Mouse (Mus musculus) brain, embryonic 14.5 days (tissue): ENCODE measurements around the gene C1rl. TPM values are rescaled to one million over a fixed set of nuclear protein-coding genes. Genes with fewer than 3 reads are reported as not detected.
"Not testable (repeated sequence)": the region's sequence is repeated elsewhere in the genome, so short reads cannot be mapped to it uniquely, and the experiment has no call there.

Experiments
- DNase-seq: peaks from one replicate; pipeline ENCODE4 v3.0.0-alpha.2; 2011; ENCODE audit warnings: low read depth
- CTCF ChIP-seq: fragments of 200-500 bp; IDR thresholded peaks from 2 replicates; pipeline ENCODE4 v1.5.1; 2012; ENCODE audit warnings: inconsistent platforms, mild to moderate bottlenecking, moderate library complexity, borderline replicate concordance; ENCODE audit not compliant: insufficient read depth, insufficient read length; ENCODE audit errors: extremely low read depth
- POLR2A ChIP-seq: fragments of 200-500 bp; IDR thresholded peaks from 2 replicates; pipeline ENCODE4 v1.6.1; 2012; ENCODE audit warnings: mild to moderate bottlenecking, inconsistent platforms, borderline replicate concordance; ENCODE audit not compliant: poor library complexity, insufficient read depth, insufficient read length, severe bottlenecking; ENCODE audit errors: extremely low read depth
- polyA plus RNA-seq: library from polyadenylated mRNA; depleted of rRNA; stranded (reverse); fragments of >200 nt; gene quantifications from 2 replicates; pipeline ENCODE4 v1.2.3, GENCODE M21; 2012

Gene C1rl
- polyA plus RNA-seq, 1 experiment, result 0.10 TPM

DNA sequence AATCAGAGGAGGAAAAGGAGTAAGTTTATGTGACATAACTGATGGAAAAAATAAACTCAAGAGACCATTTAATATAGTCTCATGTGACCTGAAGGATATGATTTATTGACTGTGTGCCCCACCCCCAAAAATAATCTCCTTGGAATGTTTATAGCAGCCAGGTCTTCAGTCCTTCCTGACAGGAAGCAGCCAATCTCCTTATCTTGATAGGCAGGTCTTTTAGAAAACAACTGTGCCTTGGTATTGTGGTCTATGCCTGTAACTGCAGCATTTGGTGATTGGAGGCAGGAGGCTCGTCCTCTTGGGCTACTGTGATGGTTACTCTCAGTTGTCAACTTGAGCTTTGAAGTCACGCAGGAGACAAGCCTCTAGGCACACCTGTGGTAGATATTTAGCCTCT is 5.4 kb upstream of the C1rl start:
- TF ChIP-seq POLR2A (no peak), CTCF (no peak)
- no peak for DNase-seq

DNA sequence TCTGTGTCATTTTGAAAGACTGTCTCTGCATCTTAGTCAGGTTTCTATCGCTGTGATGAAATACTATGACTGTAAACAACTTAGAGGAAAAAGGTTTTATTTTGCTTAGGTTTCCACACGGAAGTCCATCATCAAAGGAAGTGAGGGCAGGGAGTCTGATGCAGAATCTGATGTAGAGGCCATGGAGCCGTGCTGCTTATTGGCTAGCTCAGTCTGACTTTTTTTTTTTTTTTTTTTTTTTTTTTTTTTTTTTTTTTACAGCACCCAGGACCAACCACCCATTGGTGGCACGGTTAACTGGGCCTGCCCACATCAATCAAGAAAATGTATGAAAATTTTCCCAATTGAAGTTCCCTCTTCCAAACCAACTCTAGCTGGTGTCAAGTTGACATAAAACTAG is 4.0 kb upstream of the C1rl start:
- no peak for TF ChIP-seq CTCF
- TF ChIP-seq POLR2A, result no peak
- no peak for DNase-seq

DNA sequence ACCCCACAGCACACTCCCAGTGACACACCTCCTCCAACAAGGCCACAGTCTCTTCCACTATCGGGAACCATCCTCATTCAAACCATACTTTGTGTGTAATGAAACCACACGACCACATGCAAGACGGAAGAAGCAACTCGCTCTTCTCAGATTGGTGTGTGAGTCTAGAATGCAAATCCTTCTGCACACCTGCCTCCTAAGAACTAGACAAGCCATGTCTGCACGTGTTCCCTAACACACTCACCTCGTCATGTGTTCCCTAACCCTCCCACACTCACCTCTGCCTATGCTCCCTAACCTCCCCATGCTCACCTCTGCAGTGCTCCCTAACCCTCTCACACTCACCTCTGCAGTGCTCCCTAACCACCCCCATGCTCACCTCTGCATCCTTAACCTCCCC is 1.5 kb upstream of the C1rl start:
- DNase-seq, result no peak
- TF ChIP-seq POLR2A, result no peak
- no peak for TF ChIP-seq CTCF

DNA sequence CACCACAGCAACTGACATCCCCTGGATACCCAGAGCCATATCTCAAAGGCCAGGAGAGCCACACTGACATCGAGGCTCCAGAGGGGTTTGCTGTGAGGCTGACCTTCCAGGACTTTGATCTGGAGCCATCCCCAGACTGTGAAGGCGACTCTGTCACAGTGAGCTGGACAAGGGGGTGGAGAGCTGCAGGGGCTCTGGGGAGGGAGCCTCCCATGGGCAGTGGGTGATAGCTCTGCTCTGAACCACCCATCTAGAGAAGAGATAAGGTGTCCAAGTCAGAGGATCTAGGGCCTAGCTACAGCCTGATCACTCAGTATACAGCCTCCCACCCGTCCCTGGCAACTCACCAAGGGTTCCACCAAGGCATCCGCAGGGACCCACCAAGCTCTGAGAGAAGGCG is 973 bp downstream of the C1rl start:
- no peak for DNase-seq
- TF ChIP-seq POLR2A, result no peak
- TF ChIP-seq CTCF, result no peak

DNA sequence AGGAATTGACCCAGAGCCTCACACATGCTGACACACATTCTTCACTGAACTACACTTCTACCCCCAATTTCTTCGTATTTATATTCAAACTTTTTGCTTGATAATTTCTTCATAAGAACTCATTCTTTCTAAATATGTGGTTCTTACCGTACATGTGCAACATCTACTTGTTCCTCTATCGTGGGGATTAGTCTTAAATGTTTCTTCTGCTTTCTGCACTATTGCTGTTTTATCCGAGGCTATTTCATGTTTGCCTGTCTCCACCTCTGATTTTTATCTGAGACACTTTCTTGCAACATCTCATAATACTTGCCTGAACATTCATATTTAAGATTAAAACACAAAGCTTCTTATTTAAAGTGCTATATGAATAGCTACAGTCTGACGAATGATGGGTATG is 3.1 kb downstream of the C1rl start:
- no peak for DNase-seq
- no peak for TF ChIP-seq CTCF
- no peak for TF ChIP-seq POLR2A

DNA sequence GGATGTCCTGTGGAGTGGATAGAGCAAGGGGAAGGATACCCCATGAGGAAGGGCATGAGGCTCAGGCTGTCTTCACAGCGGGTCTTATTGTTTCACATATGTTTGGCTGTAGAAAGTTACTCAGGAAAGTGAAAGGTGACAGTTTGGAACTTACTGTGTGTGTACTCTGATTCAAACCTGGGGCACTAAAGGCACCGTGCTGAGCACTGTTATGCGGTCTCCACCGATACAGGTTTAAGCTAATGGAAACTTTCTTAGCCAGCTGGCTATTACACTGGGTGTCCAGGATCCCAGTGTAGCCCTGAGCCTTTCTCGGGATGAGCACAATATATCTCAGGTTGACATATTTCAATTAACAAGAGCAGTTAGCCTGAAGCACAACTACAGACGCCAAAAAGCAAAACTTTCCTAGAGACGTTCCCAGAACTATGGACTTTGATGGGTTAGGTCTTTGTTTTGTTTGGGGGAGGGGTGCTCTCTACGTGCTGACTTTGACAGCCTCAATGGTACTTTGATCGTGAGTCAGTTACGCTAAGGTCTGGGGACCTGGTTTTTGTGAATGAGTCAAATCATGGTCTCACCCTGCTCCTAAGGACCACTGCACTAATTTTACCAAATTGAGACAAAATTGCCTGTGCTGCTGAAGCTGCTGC is 7.1 kb downstream of the C1rl start:
- no peak for TF ChIP-seq CTCF
- TF ChIP-seq POLR2A, result no peak
- no peak for DNase-seq

DNA sequence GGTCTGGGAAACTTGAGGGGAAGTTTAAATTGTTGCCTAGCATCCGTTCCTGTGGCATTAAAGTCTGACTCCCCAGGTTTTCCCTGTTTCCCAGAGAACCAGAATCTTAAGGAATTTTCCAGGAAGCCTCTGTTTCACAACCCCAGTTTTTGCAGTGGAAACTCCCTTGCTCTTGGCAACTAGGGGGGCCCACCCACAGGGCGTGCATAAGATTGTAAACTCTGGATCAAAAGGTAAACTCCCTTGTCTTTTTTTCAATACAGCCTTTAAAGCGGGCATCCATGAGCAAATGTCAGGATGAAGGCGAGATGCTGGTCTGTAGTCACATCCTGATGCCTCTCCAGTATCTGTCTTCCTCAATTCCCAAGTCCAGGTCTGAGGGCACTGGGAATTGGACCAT is 8.6 kb downstream of the C1rl start:
- no peak for TF ChIP-seq CTCF
- DNase-seq, result no peak

DNA sequence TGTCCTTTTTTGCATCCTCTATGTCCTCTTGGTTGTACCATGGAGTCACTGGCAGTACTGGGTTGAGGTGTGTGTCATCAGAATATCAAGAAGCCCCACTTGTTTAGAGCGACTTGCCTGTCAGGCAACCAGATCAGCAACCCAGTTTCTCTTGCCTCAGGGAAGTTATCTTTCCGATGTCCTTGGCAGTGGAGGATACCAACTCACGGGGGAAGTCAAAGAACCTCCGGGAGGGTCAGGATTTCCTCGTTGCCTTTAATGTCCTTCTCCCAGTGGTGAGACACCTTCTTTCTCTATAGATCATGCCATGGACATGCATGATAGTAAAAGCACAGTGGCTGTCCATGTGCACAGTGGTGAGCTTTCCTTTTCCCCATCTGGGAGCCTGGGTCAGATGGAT is 9.1 kb downstream of the C1rl start:
- DNase-seq, result no peak
- TF ChIP-seq CTCF, result no peak
- TF ChIP-seq POLR2A, result no peak

DNA sequence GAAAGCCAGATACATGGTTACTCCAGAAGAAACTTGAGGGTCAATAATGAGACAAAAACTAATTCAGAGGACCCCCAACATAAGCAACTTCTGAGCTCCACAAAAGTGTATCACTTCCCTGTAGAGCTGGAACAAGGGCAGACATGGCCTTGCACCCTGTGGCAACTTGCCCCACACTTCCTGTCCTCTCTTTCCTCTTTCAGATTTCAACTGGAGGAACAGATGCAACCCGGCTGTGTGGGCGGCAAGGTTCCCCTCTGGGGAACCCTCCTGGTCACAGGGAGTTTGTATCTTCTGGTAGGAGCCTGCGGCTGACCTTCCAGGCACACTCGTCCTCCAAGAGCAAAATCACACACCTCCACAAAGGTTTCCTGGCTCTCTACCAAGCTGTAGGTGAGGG is 12.1 kb downstream of the C1rl start:
- TF ChIP-seq POLR2A (no peak), CTCF (no peak)
- no peak for DNase-seq

DNA sequence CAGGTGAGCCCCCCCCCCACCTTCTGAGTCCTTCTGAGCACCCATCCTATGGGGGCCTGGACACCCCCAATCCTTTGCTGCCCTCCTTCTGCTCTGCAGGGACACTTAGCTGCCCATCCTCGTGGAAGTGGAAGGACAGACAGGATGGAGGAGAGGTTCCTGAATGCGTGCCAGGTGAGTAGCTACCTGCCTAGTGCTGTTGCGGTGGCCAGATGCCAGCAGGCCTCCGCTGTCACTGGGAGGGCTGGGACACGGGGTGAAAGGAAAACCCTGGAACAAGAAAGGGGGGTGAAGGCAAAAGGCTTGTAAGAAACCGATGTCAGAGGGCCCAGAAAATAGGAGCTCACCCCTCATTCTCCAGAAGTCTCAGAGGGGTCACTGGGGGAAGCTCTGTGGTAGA is 14.1 kb downstream of the C1rl start:
- DNase-seq, result no peak
- no peak for TF ChIP-seq POLR2A
- no peak for TF ChIP-seq CTCF

DNA sequence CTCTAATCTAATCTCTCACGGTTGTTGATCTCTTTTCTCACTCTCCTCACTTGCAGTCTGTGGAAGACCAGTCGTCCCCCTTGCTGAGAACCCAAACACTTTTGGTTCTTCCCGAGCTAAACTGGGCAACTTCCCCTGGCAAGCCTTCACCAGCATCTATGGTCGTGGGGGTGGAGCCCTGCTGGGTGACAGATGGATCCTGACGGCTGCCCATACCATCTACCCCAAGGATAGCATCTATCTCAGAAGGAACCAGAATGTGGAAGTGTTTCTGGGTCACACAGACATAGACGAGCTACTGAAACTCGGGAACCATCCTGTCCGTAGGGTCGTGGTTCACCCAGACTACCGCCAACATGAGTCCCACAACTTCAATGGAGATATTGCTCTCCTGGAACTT is 15.4 kb downstream of the C1rl start:
- TF ChIP-seq POLR2A (no peak), CTCF (no peak)
- DNase-seq, result no peak

DNA sequence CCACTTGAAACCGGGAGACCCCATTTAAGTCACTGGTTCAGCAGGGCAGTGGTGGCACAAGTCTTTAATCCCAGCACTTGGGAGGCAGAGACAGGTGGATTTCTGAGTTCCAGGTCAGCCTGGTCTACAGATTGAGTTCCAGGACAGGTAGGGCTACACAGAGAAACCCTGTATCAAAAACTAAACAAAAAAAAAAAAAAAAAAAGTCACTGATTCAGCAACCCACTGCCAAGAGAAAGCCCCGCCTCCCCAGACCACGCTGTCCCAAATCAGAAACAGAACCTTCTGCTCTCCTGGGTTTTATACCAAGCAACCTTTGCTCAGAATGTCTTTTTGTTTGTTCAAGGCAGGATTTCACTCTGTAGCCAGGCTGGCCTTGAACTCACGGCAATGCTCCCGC is 16.3 kb downstream of the C1rl start:
- DNase-seq, result not testable (repeated sequence)

DNA sequence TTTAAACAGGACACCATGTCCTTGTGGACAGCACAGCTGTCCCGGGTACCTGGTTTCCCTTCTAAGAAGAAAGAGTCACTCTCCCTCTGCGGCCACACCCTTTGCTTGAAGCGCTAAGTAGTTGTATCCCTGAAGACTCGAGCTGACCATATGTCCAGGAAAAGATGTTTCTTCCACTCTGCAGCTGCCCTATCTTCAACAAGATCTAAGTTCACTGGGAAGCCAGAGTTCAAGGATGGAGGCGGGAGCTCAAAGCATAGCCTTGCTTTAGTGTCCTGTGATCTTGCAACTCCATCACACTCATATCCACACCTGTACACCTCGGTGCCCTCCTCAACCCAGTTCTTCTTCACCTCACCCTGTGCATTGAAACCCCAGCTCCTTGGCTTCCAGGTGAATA is 19.0 kb downstream of the C1rl start:
- no peak for DNase-seq
- TF ChIP-seq POLR2A, result no peak
- TF ChIP-seq CTCF, result no peak
